Mouse (Mus musculus) lung, embryonic 15.5 days (tissue): Measurements from ENCODE around the gene Mrps23. TPM values are rescaled to one million over a fixed set of nuclear protein-coding genes. Genes with fewer than 3 reads are reported as not detected.

Source experiments
- ATAC-seq: fragments of 200-750 bp; cut with Nextera tagmentation; 2 replicates; pipeline ENCODE4 v1.8.0; 2017; ENCODE audit warnings: moderate number of reproducible peaks, borderline replicate concordance; ENCODE audit not compliant: low FRiP score, low TSS enrichment; ENCODE audit errors: extremely low read depth
- H3K27ac ChIP-seq: fragments of 300-500 bp; sonication (generic); 2 replicates; pipeline ENCODE4 v1.5.1; 2015; ENCODE audit warnings: moderate library complexity, mild to moderate bottlenecking, inconsistent platforms
- H3K27me3 ChIP-seq: fragments of 300-500 bp; sonication (generic); 2 replicates; pipeline ENCODE4 v1.6.1; 2015; ENCODE audit warnings: inconsistent platforms
- H3K36me3 ChIP-seq: fragments of 300-500 bp; sonication (generic); 2 replicates; pipeline ENCODE4 v1.6.1; 2015; ENCODE audit warnings: inconsistent platforms
- H3K4me1 ChIP-seq: fragments of 300-500 bp; sonication (generic); 2 replicates; pipeline ENCODE4 v1.6.1; 2015; ENCODE audit warnings: inconsistent platforms
- H3K4me2 ChIP-seq: fragments of 300-500 bp; sonication (generic); 2 replicates; pipeline ENCODE4 v1.6.1; 2015; ENCODE audit warnings: inconsistent platforms, mild to moderate bottlenecking, moderate library complexity
- H3K4me3 ChIP-seq: fragments of 300-500 bp; sonication (generic); 2 replicates; pipeline ENCODE4 v1.5.1; 2015; ENCODE audit warnings: mild to moderate bottlenecking, inconsistent platforms
- H3K9ac ChIP-seq: fragments of 300-500 bp; sonication (generic); 2 replicates; pipeline ENCODE4 v1.6.1; 2015; ENCODE audit warnings: inconsistent platforms
- H3K9me3 ChIP-seq: fragments of 300-500 bp; sonication (generic); 2 replicates; pipeline ENCODE4 v1.6.1; 2016; ENCODE audit warnings: inconsistent platforms
- WGBS: fragments of 180-500 bp; shearing (Covaris S2); methylation state at CpG from one replicate; pipeline ENCODE4 v1.1.7; 2015; 5-methylcytosine and 5-hydroxymethylcytosine counted together
- polyA plus RNA-seq: library from polyadenylated mRNA; unstranded; fragments of >200 nt; fragmentation: Nextera tagmentation; extraction: Ambion mirVana; gene quantifications from 2 replicates; pipeline ENCODE4 v1.2.1, GENCODE M21; 2015

Mrps23 gene
- polyA plus RNA-seq, 1 experiment from 2014 or later: 57.4 TPM

- H3K4me2 ChIP-seq: no peak overlapping the region
- H3K4me1 ChIP-seq: 0 out of 2 replicates have a peak, but pooled peaks cover 4% of the 10 kb centered on the region
- H3K9me3 ChIP-seq: no peaks in the 10 kb centered on the region
- H3K9ac ChIP-seq: no peak overlapping the region
- H3K27ac ChIP-seq: no peak overlapping the region
- whole genome bisulfite sequencing: 75% methylated on average over 4 of the region's 4 CpGs
- H3K27me3 ChIP-seq: no peaks in the 10 kb centered on the region
- H3K4me3 ChIP-seq: no peak overlapping the region
- no peaks in the 10 kb centered on the region for H3K36me3 ChIP-seq
- no peak for ATAC-seq
Observed at GRCm38 (mm10) chr11:88258212-88258611, 54.0 kb downstream of the Mrps23 start.

- Histone ChIP-seq H3K27ac (no peak overlapping the region), H3K9ac (no peak overlapping the region), H3K36me3 (no peaks in the 10 kb centered on the region)
Observed at GRCm38 (mm10) chr11:88260463-88260862, 56.3 kb downstream of the Mrps23 start.

More at GRCm38 (mm10) chr11:88260463-88260862, 56.3 kb downstream of the Mrps23 start:
- WGBS: 34% methylated on average over 7 of the region's 7 CpGs
- Histone ChIP-seq H3K4me2 (no peak overlapping the region), H3K9me3 (no peaks in the 10 kb centered on the region), H3K4me3 (no peak overlapping the region), H3K27me3 (no peaks in the 10 kb centered on the region), H3K4me1 (no peaks in the 10 kb centered on the region)
- ATAC-seq: no peak

Other genes starting within 250 kb of the Mrps23 start
- gene Dynll2, start 216.9 kb upstream of the Mrps23 start, polyA plus RNA-seq: 26.1 and 27.6 TPM in 2 replicates
- gene Srsf1, start 157.0 kb upstream of the Mrps23 start, polyA plus RNA-seq: 308 and 313 TPM in 2 replicates
- gene Vezf1, start 136.1 kb upstream of the Mrps23 start, polyA plus RNA-seq: 37.7 and 39.7 TPM in 2 replicates
- gene Cuedc1, start 106.3 kb upstream of the Mrps23 start, polyA plus RNA-seq: 17.7 and 19.7 TPM in 2 replicates
- 0.12 TPM in 1 of 2 replicates, not detected in the other for gene Ccdc182, start 89.7 kb downstream of the Mrps23 start, polyA plus RNA-seq